Mouse (Mus musculus): ENCODE data around the gene Sh3gl3.

- TF ChIP-seq CTCF (IDR thresholded peaks at IDR 0.05), result no peak
- no peak for TF ChIP-seq EP300 (IDR thresholded peaks at IDR 0.05)
Observed at GRCm38 (mm10) chr7:82327881-82328280, 154.2 kb downstream of the Sh3gl3 start.

Data from lung, postnatal 0 days (tissue).